Mouse (Mus musculus) midbrain, embryonic 16.5 days (tissue): ENCODE data around the gene Ddost. TPM values are rescaled to one million over a fixed set of nuclear protein-coding genes. Genes with fewer than 3 reads are reported as not detected.

Experiments used
- ATAC-seq: fragments of 200-750 bp; cut with Nextera tagmentation; 2 replicates; pipeline ENCODE4 v1.8.0; 2017; ENCODE audit warnings: moderate TSS enrichment
- H3K27ac ChIP-seq: fragments of 300-500 bp; sonication (generic); 2 replicates; pipeline ENCODE4 v1.5.1; 2014; ENCODE audit warnings: mild to moderate bottlenecking, low read length, mixed read lengths
- H3K27me3 ChIP-seq: fragments of 300-500 bp; sonication (generic); 2 replicates; pipeline ENCODE4 v1.6.1; 2014; ENCODE audit warnings: low read depth, low read length, mixed read lengths; ENCODE audit not compliant: control insufficient read depth, insufficient read depth
- H3K36me3 ChIP-seq: fragments of 300-500 bp; sonication (generic); 2 replicates; pipeline ENCODE4 v1.6.1; 2014; ENCODE audit warnings: mild to moderate bottlenecking, low read length, moderate library complexity, mixed read lengths; ENCODE audit not compliant: control insufficient read depth, insufficient read depth
- H3K4me1 ChIP-seq: fragments of 300-500 bp; sonication (generic); 2 replicates; pipeline ENCODE4 v1.6.1; 2014; ENCODE audit warnings: mild to moderate bottlenecking, low read length, mixed read lengths; ENCODE audit not compliant: control insufficient read depth, insufficient read depth
- H3K4me2 ChIP-seq: fragments of 300-500 bp; sonication (generic); 2 replicates; pipeline ENCODE4 v1.6.1; 2014; ENCODE audit warnings: mild to moderate bottlenecking, low read length, mixed read lengths
- H3K4me3 ChIP-seq: fragments of 300-500 bp; sonication (generic); 2 replicates; pipeline ENCODE4 v1.5.1; 2014; ENCODE audit warnings: low read depth, mild to moderate bottlenecking, low read length, moderate library complexity, mixed read lengths
- H3K9ac ChIP-seq: fragments of 300-500 bp; sonication (generic); 2 replicates; pipeline ENCODE4 v1.6.1; 2014; ENCODE audit warnings: low read depth, low read length, mixed read lengths
- H3K9me3 ChIP-seq: fragments of 300-500 bp; sonication (generic); replicated peaks from 2 replicates; pipeline ENCODE4 v1.6.1; 2014; ENCODE audit warnings: mild to moderate bottlenecking, low read length, mixed read lengths; ENCODE audit not compliant: control insufficient read depth, poor library complexity, severe bottlenecking
- WGBS: fragments of 180-500 bp; shearing (Covaris S2); extraction: QIAGEN DNeasy Blood & Tissue Kit; methylation state at CpG from one replicate; pipeline ENCODE4 v1.1.7; 2014; 5-methylcytosine and 5-hydroxymethylcytosine counted together
- polyA plus RNA-seq: library from polyadenylated mRNA; unstranded; fragments of >200 nt; fragmentation: Nextera tagmentation; extraction: Ambion mirVana; gene quantifications from 2 replicates; pipeline ENCODE4 v1.2.1, GENCODE M21; 2015

Ddost gene
- polyA plus RNA-seq, 1 experiment from 2014 or later: 208 TPM

DNA sequence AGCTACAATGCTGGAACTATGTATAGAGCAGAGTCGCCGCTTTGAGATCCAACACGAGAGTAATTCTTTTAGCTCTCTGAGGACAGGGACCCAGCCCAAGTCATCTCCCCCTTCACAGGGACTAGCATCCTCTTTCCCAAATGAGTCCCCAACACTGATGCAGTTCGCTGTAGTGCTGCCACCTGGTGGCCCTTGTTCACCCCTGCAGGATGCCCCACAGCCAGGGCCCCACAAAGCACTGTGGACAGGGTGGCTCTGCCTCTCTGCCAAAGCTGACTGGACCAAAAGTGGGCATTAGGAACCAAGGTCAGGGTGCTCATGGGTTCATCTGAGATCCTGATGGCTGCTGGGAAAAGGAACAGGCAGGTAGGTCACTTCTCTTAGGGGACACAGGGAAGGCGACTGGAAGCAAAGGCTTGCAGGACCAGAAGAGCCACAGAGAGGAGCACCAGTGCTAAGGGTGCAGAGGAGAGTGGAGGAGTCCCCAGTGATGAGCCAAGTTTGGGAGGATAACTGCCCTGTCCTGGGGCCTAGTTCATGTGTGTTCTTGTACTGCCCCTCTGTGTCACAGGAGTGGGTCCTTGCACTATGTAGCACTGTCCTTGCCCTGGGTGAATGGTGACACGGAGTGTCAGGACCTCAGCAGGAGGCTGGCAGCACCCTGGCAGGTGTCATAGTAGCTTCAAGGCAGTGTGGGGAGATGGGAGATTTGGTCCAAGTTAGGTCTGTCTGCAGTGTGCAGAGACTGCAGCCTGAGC is 14.2 kb downstream of the Ddost start:
- peak; percentile 19; the same call in 1 of the 2 replicates for ATAC-seq
- no peaks in the 10 kb centered on the region for H3K9me3 ChIP-seq
- 55% methylated on average over 6 of the region's 6 CpGs for WGBS
- H3K27me3 ChIP-seq: no peaks in the 10 kb centered on the region
- no peak overlapping the region for H3K4me2 ChIP-seq
- no peak overlapping the region for H3K27ac ChIP-seq
- H3K36me3 ChIP-seq: peaks cover 14% of the 10 kb centered on the region
- H3K4me3 ChIP-seq: no peak overlapping the region
- H3K9ac ChIP-seq: 0 out of 2 replicates have a peak overlapping the region, but pooled peaks have one; percentile 7
- peaks cover 15% of the 10 kb centered on the region for H3K4me1 ChIP-seq

DNA sequence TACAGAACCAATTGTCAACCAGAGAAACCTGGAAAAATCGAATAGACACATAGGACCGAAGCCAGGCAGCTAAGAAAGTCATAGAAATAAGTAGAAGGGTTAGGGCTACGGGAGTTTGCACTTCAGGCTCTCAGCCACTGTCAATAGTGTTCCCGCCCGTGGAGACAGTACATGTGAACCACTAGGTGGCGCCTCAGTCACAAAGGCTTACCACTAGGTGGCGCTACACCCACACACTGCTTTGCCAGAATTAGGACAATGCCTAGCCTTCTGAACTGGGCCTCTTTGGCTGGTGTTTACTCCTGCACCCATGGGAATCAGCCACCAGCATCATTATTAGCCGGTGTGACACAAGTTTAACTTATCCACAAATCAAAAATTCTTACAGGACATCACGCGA is 15.0 kb downstream of the Ddost start:
- Histone ChIP-seq H3K9ac (no peak overlapping the region), H3K27me3 (no peaks in the 10 kb centered on the region), H3K9me3 (no peaks in the 10 kb centered on the region), H3K4me3 (no peak overlapping the region), H3K36me3 (peaks cover 7% of the 10 kb centered on the region), H3K4me1 (peaks cover 21% of the 10 kb centered on the region), H3K4me2 (no peak overlapping the region), H3K27ac (no peak overlapping the region)
- WGBS: 32% methylated on average over 10 of the region's 10 CpGs
- ATAC-seq: no peak

DNA sequence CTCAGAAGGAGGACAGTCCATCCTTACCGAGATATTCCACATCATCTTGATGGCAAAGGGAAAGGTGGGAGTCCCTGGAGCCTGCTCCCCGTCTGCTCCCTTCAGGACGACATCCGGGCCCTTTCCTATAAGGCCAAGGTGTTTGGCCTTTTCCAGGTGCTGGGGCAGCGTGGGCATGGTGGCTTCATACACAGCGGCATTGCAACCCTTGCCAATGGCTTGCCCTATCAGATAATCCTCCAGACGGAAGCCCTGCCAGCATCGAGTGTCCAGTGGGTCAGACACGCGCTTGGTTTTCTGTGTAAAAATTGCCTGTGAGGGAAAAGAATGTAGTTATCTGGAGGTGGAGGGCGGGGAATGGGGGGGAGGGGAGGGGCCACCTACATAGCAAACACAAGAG is 16.2 kb downstream of the Ddost start:
- H3K4me3 ChIP-seq: no peak overlapping the region
- no peak for ATAC-seq
- peaks cover 5% of the 10 kb centered on the region for H3K36me3 ChIP-seq
- no peak overlapping the region for H3K27ac ChIP-seq
- no peak overlapping the region for H3K9ac ChIP-seq
- H3K9me3 ChIP-seq: no peaks in the 10 kb centered on the region
- no peaks in the 10 kb centered on the region for H3K27me3 ChIP-seq
- 89% methylated on average over 11 of the region's 11 CpGs for WGBS
- peaks cover 21% of the 10 kb centered on the region for H3K4me1 ChIP-seq
- no peak overlapping the region for H3K4me2 ChIP-seq

DNA sequence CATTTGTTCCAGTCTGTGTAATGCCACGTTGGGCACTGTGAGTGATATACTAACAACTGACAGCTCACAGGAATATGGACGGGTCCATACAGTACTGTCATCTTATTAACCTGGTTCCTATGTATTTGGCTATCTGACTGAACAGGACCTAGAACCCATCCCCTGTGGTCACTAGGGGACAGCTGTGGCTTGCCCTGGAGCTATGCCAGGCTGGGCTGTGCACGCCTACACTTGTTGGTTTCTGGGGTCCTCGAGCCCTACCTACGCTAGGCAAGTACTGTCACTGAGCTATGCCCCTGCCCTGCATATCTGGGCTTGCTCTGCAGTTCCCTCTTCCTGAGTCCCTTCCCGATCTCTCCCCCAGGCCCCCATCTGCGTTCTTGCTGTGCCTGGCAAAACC is 17.0 kb downstream of the Ddost start:
- Histone ChIP-seq H3K4me3 (no peak overlapping the region), H3K27me3 (no peaks in the 10 kb centered on the region), H3K27ac (no peak overlapping the region), H3K9me3 (no peaks in the 10 kb centered on the region), H3K4me2 (no peak overlapping the region), H3K36me3 (peaks cover 4% of the 10 kb centered on the region), H3K4me1 (peaks cover 21% of the 10 kb centered on the region), H3K9ac (no peak overlapping the region)
- 79% methylated on average over 7 of the region's 7 CpGs for WGBS
- ATAC-seq: no peak

DNA sequence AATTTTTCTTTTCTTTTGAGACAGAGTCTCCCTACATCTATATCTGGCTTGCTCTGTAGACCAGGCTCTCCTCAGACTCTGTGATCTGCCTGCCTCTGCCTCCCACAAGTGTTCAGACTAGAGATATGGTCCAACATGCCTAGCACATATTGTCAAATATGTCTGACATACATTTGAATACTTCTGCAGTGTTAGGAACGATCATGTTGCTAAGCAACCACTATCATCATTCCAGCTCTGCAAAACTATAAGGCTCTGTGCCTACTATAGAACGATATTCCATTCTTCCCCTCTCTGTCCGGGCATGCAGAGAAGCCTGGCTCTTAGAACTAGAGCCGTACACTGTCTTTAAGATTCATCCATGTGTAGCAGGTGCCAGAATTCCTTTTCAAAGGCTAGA is 18.2 kb downstream of the Ddost start:
- WGBS: 8% methylated on average over 4 of the region's 4 CpGs
- peak overlapping the region; percentile 28 for H3K4me2 ChIP-seq

DNA sequence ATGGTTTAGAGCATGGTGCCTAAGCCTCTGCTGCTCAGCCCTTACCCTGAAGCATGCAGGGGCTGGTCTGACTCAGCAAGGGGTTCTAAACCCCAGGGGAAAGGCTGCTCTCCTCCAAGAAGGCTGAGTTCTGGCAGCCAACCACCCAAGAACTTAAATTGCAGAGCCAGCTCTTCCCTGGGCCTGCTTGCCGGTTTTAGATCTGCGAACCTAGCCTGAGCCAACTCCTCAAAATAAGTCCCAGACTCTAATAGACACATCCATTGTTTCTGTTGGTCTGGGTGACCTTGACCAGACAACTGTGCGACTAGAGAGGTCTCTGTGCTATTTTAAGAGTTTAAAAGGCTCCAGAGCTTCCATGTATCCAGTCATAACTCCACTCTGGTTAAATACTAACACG is 19.2 kb downstream of the Ddost start:
- Histone ChIP-seq H3K9ac (no peak overlapping the region), H3K27ac (peak overlapping the region; percentile 38), H3K9me3 (no peaks in the 10 kb centered on the region), H3K4me1 (peaks cover 21% of the 10 kb centered on the region), H3K36me3 (0 out of 2 replicates have a peak, but pooled peaks cover 2% of the 10 kb centered on the region), H3K4me2 (peak overlapping the region; percentile 5; the same call in 1 of the 2 replicates), H3K4me3 (no peak overlapping the region), H3K27me3 (no peaks in the 10 kb centered on the region)
- no peak for ATAC-seq
- WGBS: 74% methylated on average over 4 of the region's 4 CpGs

More for the DNA sequence above, 18.2 kb downstream of the Ddost start:
- ATAC-seq: no peak
- Histone ChIP-seq H3K27ac (peak overlapping the region; percentile 38), H3K9me3 (no peaks in the 10 kb centered on the region), H3K36me3 (0 out of 2 replicates have a peak, but pooled peaks cover 2% of the 10 kb centered on the region), H3K9ac (no peak overlapping the region), H3K4me1 (peaks cover 21% of the 10 kb centered on the region), H3K27me3 (no peaks in the 10 kb centered on the region), H3K4me3 (no peak overlapping the region)

DNA sequence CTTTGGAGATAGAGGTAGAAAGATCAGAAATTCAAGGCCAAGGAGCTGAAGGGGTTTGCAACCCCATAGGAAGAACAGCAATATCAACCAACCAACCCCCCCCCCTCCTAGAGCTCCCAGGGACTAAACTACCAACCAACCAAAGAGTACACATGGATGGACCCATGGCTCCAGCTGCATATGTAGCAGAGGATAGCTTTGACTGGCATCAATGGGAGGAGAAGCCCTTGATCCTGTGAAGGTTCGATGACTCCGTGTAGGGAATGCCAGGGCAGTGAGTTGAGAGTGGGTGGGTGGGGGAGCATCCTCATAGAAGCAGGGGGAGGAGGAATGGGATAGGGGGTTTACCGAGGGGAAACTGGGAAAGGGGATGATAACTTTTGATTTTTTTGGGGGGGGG is 19.9 kb downstream of the Ddost start:
- no peaks in the 10 kb centered on the region for H3K9me3 ChIP-seq
- no peak overlapping the region for H3K4me2 ChIP-seq
- H3K27me3 ChIP-seq: no peaks in the 10 kb centered on the region
- no peak overlapping the region for H3K9ac ChIP-seq
- 0 out of 2 replicates have a peak overlapping the region, but pooled peaks have one; percentile 14 for H3K27ac ChIP-seq
- H3K4me3 ChIP-seq: no peak overlapping the region
- H3K36me3 ChIP-seq: 0 out of 2 replicates have a peak, but pooled peaks cover 2% of the 10 kb centered on the region
- no peak for ATAC-seq
- H3K4me1 ChIP-seq: peaks cover 21% of the 10 kb centered on the region
- 87% methylated on average over 3 of the region's 3 CpGs for WGBS

DNA sequence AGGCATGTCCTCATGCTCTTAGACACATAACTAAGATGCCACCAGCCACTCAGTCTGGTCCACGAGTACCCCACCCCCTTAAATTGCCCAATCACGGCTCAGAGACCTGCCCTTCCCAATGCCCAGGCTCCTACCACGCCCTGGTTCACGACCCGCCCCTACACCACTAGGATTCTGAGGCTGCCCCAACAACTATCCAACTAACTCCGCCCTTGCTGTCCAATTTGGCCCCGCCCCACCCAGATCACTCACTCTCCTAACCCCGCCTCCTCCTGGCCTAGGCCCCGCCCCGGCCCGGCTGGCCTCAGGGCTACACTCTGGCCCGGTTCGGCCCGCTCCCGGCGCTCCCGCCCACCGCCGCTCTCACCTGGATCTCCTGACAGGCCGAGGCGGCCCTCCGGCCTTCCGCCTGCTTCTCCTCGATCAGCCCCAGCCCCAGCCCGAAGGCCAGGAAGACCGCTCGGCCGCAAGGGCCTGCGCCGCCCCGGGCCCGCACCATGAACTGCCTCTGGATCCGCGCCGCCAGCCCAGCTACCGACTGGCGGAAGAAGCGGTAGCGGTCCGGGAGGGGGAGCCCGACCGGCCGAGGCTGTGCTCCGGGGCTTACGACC is 21.0 kb downstream of the Ddost start:
- peak overlapping the region; percentile 91 for H3K27ac ChIP-seq
- H3K36me3 ChIP-seq: 0 out of 2 replicates have a peak, but pooled peaks cover under 1% of the 10 kb centered on the region
- H3K9ac ChIP-seq: peak overlapping the region; percentile 93
- no peaks in the 10 kb centered on the region for H3K27me3 ChIP-seq
- H3K9me3 ChIP-seq: no peaks in the 10 kb centered on the region
- H3K4me2 ChIP-seq: peak overlapping the region; percentile 61
- H3K4me1 ChIP-seq: peaks cover 23% of the 10 kb centered on the region
- 1% methylated on average over 37 of the region's 45 CpGs for WGBS
- peak overlapping the region; percentile 89 for H3K4me3 ChIP-seq
- ATAC-seq: peak; percentile 84
